In the genomic region with DNA sequence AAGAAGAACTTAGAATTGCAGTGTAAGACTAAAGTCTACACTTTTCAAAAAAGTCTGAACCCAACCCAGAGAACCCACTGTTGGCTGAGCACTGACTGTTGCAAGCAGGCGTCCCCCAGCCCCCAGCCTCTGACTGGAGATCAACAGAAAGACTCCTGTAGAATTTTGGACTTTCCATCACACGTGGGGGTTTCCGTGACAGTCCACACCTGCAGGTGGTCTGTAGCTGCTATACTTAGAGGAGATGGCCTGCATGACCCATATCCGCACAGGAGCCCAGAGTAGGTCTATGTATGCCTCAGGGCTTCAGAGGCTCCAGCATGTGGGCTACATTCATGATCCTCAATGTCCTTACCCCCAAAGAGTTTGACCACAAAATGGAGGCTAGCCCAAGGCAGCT, we compare ENCODE assay signal across 43 mouse cellular contexts. TPM values are rescaled to one million over a fixed set of nuclear protein-coding genes. Genes with fewer than 3 reads are reported as not detected.
"Had no signal": no experiment of that assay in that cellular context is flagged by ENCODE, and none has a peak within 500 bp of the region (broad histone marks: within the 10 kb centered on the region; RNA-seq: fewer than 3 reads in every experiment).

No protein-coding gene starts in this region.

- H3K4me1 ChIP-seq: liver, embryonic 12.5 days had no signal

- DNase-seq: left cerebral cortex, postnatal 4 days; liver; liver, embryonic 13.5 days; liver, postnatal 0 days; lung, adult 18-20 months; lung, adult 2 months; lung, embryonic 14.5 days; lung, postnatal 10 days; lung, postnatal 14 days; lung, postnatal 36 days; lung, postnatal 4 days; midbrain, embryonic 14.5 days had no signal

- H3K9ac ChIP-seq: limb, embryonic 12.5 days; limb, embryonic 13.5 days; limb, embryonic 15.5 days; liver, embryonic 12.5 days; liver, embryonic 13.5 days; liver, embryonic 14.5 days; liver, embryonic 15.5 days; liver, postnatal 0 days; lung, embryonic 14.5 days; lung, embryonic 15.5 days; midbrain, embryonic 12.5 days; midbrain, embryonic 13.5 days; midbrain, embryonic 15.5 days; neural tube, embryonic 12.5 days had no signal

- H3K4me2 ChIP-seq: limb, embryonic 12.5 days; limb, embryonic 13.5 days; limb, embryonic 15.5 days; liver, embryonic 11.5 days; liver, embryonic 12.5 days; liver, embryonic 13.5 days; liver, embryonic 15.5 days; lung, embryonic 14.5 days; lung, embryonic 15.5 days; midbrain, embryonic 11.5 days; midbrain, embryonic 12.5 days; midbrain, embryonic 13.5 days; midbrain, embryonic 15.5 days; neural tube, embryonic 12.5 days had no signal

- H3K27ac ChIP-seq: limb, embryonic 10.5 days; limb, embryonic 12.5 days; limb, embryonic 13.5 days; limb, embryonic 15.5 days; liver, embryonic 12.5 days; liver, embryonic 13.5 days; liver, embryonic 14.5 days; liver, embryonic 15.5 days; lung, embryonic 15.5 days; macrophage; midbrain, embryonic 10.5 days; midbrain, embryonic 12.5 days; midbrain, embryonic 13.5 days; midbrain, embryonic 15.5 days; neural tube, embryonic 12.5 days had no signal

- H3K4me3 ChIP-seq: limb, embryonic 10.5 days; limb, embryonic 12.5 days; limb, embryonic 13.5 days; limb, embryonic 15.5 days; liver, embryonic 12.5 days; liver, embryonic 13.5 days; liver, embryonic 15.5 days; lung, embryonic 15.5 days; megakaryocyte, embryonic 14.5 days; midbrain, embryonic 10.5 days; midbrain, embryonic 12.5 days; midbrain, embryonic 13.5 days; midbrain, embryonic 15.5 days; myocyte; neural tube, embryonic 12.5 days had no signal

- H3K9me3 ChIP-seq: limb, embryonic 10.5 days; limb, embryonic 12.5 days; limb, embryonic 13.5 days; limb, embryonic 15.5 days; liver, embryonic 12.5 days; liver, embryonic 13.5 days; liver, embryonic 15.5 days; lung, embryonic 15.5 days; megakaryocyte, embryonic 14.5 days; midbrain, embryonic 10.5 days; midbrain, embryonic 12.5 days; midbrain, embryonic 13.5 days; midbrain, embryonic 15.5 days; neural tube, embryonic 12.5 days had no signal

- H3K27me3 ChIP-seq: lung, embryonic 15.5 days; midbrain, embryonic 13.5 days; midbrain, embryonic 15.5 days; neural tube, embryonic 12.5 days had no signal

- H3K36me3 ChIP-seq: limb, embryonic 10.5 days; limb, embryonic 12.5 days; limb, embryonic 13.5 days; limb, embryonic 15.5 days; liver, embryonic 12.5 days; liver, embryonic 13.5 days; liver, embryonic 15.5 days; lung, embryonic 15.5 days; midbrain, embryonic 10.5 days; midbrain, embryonic 12.5 days; midbrain, embryonic 13.5 days; midbrain, embryonic 15.5 days; neural tube, embryonic 12.5 days had no signal

RNA-seq across cellular contexts. Expression of a gene that starts 3.0 kb away (rescaled TPM):
- total RNA-seq: left cerebral cortex, postnatal 25 days; liver, adult 2 months; megakaryocyte progenitor cell, adult 5-6 weeks; megakaryocyte, adult 5-6 weeks; megakaryocyte-erythroid progenitor cell, adult 5-6 weeks; monocyte, adult 5-6 weeks had no signal
- polyA plus RNA-seq: liver, adult 2 months; liver, embryonic 13.5 days; liver, embryonic 14.5 days; liver, embryonic 15.5 days; liver, embryonic 16.5 days; liver, postnatal 0 days; lung, postnatal 0 days; macrophage; midbrain, embryonic 11.5 days; midbrain, embryonic 14.5 days; neural tube, embryonic 11.5 days had no signal

RNA-seq across cellular contexts. Expression of a gene that starts 4.6 kb away (rescaled TPM):
- total RNA-seq: left cerebral cortex, postnatal 25 days; left cerebral cortex, postnatal 36 days; left cerebral cortex, postnatal 4 days; liver, adult 2 months; megakaryocyte-erythroid progenitor cell, adult 5-6 weeks; midbrain, postnatal 0 days; monocyte, adult 5-6 weeks had no signal
- polyA plus RNA-seq: limb, embryonic 10.5 days; limb, embryonic 11.5 days; limb, embryonic 12.5 days; liver, adult 2 months; liver, embryonic 11.5 days; liver, embryonic 12.5 days; liver, embryonic 13.5 days; liver, embryonic 15.5 days; liver, embryonic 16.5 days; liver, postnatal 0 days; midbrain, embryonic 11.5 days; midbrain, embryonic 12.5 days; midbrain, embryonic 13.5 days; midbrain, embryonic 14.5 days; midbrain, embryonic 15.5 days; midbrain, embryonic 16.5 days; midbrain, postnatal 0 days; neural tube, embryonic 11.5 days; neural tube, embryonic 12.5 days had no signal
